Mouse (Mus musculus) thymus, postnatal 0 days (tissue): ENCODE results near the gene Otog. TPM values are rescaled to one million over a fixed set of nuclear protein-coding genes. Genes with fewer than 3 reads are reported as not detected.

ENCODE experiments used
- DNase-seq: peaks from one replicate; pipeline ENCODE4 v3.0.0-alpha.2; 2015; ENCODE audit warnings: low spot score
- polyA plus RNA-seq: library from polyadenylated mRNA; unstranded; fragments of >200 nt; fragmentation: Nextera tagmentation; extraction: Ambion mirVana; gene quantifications from 2 replicates; pipeline ENCODE4 v1.2.1, GENCODE M21; 2015

Otog gene
- polyA plus RNA-seq = 0.12 and 0.15 TPM in 2 replicates

DNA sequence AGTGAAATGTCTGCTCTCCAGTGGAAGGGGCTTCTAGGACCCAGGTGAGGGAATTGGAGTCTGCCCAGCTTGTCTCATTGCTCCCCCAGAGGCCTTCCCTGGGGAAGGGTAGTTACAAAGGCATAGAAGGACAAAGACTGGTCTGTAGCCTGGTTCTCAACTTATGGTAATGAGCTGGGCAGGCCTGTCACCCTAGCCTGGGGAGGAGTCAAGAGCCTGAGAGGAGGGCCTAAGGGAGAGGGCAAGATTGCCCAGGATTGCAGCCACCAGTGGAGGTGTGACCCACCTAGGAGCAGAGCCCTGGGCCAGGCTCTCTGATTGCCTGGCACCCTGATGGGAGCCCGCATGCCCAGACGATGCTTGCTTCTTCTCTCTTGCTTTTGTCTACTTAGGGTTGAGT is at the start of gene Otog:
Gene Otog, plus strand, starts transcription at position 292 of the 400 bp plus-strand sequence.
- no peak for DNase-seq

DNA sequence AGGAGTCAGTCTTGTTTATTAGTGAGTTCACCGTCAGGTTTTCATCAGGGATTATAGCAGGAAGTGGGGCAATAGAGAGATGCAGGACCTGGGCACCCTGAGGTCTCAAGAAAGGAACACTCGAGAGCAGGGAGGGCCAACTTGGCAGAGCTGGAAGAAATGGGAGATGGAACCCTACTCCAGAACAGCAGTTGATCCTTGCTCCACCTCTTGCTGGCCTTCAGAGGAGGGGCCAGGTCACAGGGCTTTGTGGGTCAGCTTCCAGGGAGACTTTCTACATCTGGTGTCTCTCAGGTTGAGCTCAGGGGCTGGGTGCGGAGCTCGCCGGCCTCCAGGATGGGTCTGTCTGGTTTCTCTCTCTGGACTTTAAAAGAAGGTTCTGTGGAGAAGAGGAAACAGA is 45.4 kb upstream of the Otog start:
- DNase-seq = no peak

DNA sequence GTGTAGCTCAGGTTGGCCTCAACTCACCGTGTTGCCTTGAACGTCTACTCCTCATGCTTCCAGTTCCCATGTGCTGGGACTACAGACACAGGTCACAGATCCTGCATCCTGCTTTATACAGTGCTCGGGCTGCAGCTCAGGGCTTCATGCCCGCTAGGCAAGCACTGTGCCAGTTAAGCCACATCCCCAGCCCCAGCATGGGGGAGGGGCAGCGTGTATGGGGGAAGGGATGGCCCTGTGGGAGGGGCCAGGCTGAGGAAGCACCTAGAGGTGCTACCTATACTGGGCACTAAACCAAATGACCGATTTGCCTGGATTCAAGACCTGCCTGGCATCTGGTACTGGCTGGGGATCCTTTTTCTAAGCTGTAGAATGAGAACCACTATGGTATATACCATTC is 40.8 kb upstream of the Otog start:
- no peak for DNase-seq

DNA sequence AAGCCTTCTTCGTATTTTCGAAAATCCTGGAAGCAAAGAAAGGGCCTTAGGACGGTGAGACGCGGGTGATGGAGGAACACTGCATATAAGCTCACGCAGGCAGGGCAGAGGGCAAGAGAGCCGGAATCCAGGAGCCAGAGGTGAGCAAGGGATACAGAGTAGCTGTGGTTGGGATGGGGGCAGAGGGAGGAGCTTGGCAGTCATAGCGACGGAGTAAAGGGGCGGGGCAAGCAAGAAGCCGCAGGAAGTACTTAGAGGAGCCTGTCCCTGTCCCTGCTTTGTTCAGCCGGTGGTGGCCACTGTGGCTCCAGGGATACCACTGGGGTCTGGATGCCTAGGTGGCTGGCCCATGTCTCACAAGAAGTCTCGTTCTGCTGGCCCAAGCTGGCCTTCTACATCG is 39.1 kb upstream of the Otog start:
- no peak for DNase-seq

DNA sequence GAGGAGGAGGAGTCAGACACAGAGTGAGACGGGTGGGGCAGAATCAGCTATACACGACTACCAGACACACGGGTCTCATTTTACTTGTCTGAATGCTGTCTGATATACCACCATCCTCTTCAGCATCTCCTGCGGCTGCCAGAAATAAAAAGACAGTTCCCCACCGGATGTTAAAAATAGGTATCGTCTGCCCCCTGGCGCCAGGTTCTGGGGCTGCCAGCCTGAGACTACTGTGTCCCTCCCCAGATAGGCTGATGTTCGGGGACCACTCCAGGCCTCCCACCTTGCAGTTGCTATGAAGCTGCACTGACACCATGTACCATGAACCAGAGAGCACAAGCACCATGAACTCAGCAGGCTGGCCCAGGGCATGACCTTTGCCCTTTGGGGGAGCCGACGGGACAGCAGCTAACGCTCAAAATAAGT is 36.7 kb upstream of the Otog start:
- DNase-seq = peak; percentile 47

DNA sequence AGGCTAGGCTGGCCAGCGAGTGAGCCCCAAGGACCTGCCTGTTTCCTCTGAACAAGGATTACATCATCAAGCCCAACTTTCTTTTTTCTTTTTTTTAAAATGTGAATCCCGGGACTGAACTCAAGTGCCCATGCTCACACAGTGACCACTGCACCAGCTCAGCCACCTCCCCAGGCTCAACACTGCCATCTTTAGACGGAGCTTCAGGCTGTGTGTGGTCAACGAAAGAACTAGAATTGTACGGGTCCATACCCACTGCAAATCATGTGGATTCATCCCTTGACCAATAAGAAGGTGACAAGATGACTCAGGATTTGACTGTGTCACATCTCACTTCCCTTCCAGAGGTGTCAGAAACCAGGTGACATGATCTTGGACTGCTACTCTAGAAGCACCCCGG is 36.0 kb upstream of the Otog start:
- DNase-seq = no peak

DNA sequence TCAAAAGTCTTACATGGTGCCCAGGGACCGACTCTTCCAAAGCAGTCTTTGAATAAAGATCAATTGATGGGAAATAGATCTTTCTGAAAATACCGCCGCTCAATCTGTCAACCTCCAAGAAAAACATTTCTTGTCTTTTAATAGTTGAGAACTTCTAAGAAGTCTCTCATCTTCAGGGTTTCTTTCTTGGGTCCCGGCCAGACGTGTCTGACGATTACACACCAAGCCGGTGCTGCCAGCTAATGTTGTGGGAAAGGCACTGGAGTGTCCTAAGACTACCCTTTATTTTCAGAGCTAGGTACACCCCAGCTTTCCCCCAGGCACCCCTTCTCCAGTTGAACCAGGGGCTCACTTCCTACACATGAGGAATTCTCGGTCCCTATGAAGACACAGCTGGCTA is 32.7 kb upstream of the Otog start:
- no peak for DNase-seq

DNA sequence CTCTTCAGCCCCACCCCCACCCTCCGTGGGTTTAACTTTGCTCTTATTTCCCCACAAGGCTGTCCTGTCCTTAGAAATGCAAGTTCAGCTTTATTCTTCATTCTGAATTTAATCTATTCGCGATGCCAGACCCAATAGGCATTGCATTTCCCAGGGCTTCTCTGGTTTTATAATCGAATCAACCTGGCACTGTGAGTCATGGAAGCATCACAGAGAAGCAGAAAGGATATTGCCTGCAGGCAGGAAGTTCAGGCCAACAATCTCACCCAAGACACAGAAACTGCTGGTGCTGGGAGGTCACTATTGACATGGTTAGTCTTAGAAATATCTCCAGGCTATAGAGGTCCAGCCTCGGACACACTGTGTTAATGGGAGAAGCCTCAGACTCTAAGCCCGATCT is 30.5 kb upstream of the Otog start:
- DNase-seq = no peak

DNA sequence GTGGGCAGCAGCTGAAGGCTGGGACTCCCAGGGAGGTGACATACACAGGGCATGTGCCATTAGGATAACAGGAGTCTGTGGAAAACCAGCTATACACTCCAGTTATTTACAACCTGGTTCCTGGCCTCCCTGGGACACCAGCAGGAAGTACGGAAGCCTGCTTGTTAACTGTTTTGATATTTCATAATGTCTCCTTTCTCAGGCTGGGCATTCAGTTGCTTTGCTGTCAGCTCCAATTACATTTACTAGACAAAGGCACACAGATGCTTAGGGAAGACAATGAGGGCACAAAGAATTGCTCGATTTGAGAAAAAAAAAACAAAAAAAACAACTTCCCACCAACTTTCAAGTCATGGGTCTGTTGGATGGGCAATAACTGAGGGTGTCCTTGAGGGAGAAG is 24.3 kb upstream of the Otog start:
- no peak for DNase-seq

DNA sequence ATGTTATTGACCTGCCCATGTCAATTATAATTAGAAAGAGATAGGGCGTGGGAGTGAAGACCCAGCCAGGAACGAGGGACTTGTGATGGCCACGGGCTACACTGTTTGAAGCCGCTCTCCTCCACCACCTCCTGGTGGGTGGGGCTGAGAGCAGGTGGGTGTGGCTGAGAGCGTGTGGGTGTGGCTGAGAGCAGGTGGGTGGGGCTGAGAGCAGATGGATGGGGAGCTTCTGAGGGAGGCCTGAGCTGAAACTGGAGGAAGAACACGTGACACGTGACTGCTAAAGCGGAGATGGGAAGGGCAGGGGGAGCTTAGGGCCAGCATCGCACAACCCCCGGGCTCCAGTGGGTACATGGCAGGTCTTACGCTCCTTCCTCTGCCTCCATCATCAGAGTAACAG is 22.4 kb upstream of the Otog start:
- peak; percentile 17 for DNase-seq

DNA sequence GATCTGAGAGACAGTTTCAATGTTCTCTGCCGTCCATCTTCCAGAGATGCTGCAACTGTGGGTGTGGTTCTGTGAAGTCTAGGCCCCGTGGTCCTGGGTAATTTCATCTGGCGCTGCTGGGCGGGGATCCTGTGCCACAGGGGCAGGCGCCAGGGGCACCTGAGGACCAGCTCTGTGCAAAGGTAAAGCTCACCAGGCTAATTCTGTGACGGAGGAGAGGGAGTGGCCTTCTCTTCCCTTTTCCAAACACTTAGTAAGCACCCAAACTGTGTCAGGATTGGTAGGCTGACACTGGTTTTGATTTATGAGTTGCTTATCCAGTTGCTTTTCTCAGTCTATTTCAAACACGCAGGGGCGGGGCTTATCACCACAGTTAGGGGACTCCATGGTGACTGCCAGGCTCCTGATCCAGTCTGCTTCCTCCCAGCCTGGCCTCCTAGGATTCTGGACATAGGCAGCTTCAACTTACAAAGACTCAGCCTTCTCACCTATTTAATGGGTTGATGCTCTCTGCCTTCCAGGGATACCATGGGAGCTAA is 20.1 kb upstream of the Otog start:
- no peak for DNase-seq

DNA sequence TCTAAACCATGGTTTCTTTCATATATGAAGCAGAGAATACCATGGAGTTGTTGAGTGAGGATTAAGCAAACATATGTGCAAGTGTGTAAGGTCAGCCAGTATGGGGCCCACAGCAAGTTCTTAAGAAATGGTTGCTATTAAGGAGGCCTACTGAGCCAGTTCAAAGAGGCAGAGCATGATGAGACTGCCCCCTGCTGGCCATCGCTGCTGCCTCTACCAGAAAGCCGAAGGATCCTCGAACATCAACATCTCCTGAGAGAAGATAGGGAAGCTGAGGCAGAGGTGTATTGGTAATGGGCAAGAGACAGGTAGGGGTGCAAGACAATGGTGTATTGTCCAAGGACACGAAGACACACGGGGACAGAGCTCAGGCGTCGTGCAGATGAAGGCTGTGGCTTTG is 14.5 kb upstream of the Otog start:
- DNase-seq = peak; percentile 27

DNA sequence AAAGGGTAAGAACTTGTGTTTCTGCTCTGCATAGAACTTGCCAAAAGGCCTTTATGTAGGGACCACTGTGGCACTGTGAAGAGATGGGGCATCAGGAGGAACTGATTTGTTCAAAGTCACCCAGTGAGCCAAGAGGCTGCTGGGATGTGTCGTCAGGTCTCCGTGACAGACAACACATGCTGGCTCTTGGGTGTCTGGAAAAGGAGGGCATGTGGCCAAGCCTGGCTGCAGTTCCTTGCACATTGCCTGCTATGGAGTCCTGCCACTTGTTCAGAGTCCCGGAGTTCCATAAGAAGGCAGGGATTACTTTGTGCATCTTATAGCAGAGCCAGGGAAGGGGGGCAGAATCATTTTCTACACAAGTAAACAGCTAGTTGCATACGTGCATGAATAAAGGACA is 13.9 kb upstream of the Otog start:
- no peak for DNase-seq

DNA sequence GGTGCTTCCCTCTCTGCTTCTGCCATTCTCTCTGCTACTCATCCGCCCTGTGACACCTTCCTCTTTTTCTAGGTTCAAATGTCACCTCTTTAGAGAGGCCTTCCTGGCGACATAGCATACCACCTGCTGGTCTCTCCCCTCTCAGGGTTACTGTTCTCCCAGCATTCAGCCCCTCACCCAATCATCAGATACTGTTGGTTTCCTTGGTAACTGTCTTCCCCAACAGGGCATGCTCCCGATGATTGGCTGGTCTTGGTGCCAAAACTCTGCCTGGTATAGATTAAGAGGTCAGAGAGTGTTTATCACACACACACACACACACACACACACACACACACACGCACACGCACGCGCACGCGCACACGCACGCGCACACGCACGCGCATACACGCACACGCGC is 4.8 kb upstream of the Otog start:
- no peak for DNase-seq

DNA sequence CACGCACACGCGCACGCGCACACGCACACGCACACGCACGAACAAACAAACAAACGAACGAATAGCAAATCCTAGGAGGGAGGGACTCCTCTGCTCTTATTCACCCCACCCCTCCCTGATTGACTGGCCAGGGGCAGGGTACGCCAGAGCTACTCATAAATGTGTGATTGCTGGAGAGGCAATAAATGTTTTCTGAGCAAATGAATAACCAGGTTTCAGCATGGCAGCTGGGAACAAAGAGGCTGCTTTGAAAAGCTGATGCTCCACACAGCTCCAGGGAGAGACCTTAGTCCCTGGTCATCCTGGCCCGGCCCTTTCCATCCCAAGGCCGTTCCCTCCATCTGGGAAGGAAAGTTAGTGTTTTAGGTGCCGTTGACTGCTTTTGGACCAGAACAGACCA is 4.4 kb upstream of the Otog start:
- no peak for DNase-seq

DNA sequence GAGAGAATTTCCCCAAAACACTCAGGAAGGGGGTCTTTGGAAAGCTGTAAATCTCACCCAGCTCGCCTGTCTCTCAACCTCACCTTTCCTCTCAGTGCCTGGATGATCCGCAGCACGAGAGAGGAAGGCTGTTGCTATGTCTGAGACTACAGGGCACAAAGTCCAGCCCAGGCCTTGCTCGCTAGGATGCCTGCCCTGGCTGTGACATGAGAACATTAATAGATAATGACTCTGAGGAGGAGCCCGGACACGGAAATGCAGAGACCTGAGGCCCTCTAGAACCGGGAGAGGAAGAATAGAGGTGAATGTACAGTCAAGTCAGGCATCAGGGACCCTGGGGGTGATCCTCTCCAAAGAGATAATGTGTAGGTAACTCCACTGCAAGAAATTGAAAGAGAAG is 3.6 kb upstream of the Otog start:
- DNase-seq = no peak

DNA sequence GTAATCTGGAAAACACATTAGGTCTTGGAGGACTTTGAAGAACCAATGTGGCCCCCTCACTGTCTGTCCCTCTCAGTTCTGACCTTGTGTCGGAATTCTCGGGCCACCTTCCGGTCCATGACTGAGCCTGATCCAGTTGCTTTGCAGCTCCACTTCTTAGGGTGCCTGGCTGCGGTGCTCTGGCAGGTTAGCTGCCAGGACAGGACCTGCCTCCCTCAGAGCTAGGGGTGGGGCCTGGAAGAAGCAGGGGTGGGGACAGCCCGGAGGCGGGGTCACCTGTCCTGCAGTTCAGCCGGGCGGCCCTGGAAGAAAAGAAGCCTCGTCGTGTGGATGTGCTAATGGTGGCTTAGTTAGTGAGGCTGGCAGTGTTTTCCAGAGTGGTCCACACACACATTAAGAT is 2.4 kb upstream of the Otog start, which contains the start of gene Ush1c:
Gene Ush1c, minus strand, starts transcription at position 158 of the 400 bp plus-strand sequence.
- DNase-seq = no peak

DNA sequence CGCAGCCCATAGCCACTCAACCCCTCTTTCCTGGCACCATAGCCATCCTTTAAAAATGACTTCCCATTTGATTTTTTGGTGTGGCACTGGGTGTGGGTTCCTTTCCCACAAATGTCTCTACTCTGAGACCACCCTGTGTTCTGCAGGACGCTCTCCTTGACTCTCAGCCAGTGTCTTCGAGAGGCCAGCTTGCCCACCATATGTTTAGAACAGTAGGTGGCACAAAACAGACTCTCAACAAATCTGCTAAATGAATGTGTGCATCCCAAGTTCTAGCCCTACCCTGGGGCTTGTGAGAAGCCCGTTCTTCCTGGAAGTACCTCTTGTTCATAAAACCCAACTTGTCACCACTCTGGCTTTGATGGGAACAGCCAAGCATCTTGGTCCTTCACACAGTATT is 696 bp upstream of the Otog start:
- DNase-seq = no peak

DNA sequence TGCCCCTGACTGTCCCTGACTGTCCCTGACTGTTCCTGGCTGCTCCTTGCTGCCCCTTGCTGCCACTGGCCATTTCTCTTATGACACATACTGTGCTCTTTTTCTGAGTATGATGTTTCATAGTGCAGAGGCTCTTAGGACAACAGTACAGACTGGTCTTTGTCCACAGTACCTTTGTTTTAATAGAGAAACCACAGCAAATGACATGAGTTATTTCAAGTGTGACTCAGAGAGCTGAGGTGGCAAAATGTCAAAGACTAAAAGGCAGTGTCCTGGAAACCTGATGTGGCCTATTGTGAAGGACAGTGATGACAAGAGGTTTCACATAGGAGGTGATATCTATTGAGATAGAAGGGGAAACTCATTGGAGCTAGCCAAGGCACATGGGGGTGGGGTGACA is 6.1 kb downstream of the Otog start:
- DNase-seq = no peak

DNA sequence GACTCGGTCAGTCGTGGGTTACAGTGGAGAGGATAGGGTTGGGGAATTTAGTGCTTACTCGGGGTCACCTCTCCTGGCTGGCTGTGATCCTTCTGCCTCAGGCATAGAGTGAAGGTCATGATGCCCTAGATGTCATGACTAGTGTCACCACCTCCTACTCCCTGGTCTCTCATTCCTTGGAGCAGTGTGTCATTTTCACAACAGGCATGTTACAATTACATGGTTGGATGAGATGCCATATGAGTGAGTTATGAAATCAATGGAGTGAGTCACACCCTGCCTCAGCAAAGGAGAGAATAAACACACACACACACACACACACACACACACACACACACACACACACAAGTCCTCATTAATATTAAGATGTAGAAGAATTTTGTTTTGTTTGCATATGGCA is 6.8 kb downstream of the Otog start:
- no peak for DNase-seq

DNA sequence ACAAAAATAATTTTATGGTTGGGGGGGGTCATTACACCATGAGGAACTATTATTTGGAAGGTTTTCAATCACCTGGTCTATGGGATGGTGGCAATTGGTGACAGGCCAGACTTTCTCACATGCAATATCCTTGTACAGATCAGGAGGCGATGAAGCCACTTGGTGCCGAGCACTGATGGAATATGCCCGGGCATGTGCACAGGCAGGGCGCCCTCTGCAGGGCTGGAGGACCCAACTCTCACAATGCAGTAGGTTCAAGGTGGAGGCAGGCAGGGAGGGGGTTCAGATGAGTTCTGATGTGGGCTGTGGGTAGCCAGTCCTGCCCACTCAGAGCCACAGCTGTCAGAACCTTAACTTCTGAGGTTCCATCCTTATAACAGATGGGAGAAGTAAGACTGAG is 11.1 kb downstream of the Otog start:
- no peak for DNase-seq

DNA sequence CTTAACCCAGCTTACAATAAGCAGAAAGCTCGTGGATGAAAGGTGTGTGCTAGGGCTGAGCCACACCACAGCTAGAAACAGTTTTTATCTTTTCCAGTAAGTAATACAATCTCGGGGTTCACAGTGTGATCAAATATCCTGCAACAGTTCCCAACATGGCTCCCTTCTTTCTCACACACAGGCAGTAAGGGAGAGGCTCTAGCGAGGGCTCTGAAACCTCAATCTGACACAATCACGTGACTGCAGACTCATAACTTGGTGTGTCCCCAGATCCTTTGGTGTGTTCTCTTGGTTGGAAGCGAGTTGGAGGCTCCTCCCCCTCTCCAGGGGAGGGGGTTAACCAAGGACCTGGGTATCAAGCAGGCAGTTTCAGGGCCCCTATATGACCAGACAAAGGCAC is 35.4 kb downstream of the Otog start:
- DNase-seq = no peak

DNA sequence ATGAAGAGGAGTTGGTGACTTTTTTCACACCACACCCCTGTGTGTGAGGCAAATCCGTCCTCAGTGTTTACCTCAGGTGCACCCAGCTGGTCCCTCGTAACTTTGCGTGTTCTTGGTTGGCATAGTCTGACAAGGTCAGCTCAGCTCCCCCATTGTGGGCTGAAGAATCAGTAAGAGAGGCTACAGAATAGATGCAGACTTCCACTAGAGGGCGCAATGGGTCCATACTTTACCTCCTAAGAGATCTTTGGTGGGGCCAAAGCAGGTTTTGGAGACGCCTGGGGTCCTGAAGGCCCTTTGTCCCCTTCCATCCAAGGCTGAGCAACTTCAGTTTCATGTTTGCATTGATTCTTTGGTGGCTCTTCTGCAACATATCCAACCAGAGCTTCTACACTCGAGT is 39.2 kb downstream of the Otog start:
- DNase-seq = peak; percentile 68

DNA sequence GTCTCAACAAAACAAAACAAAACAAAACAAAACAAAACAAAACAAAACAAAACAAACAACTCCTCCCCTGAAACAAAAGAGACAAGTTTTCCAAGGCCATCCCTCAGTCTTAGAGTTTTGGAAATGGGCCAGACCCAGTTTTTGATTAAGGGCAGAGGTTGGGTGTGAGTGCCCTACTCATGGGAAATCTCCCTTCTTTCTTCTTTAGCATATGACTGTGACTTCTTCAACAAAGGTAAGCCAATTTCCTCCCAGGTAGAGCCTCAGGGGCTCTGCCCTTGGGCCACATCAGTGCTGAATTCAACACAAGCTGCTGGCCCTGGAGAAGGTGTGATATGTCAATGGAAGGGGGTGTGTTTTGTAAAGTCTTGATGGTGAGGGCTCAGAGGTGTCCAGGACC is 40.1 kb downstream of the Otog start:
- DNase-seq = no peak
